Mouse (Mus musculus): ENCODE measurements around the gene Gabrd. TPM values are rescaled to one million over a fixed set of nuclear protein-coding genes. Genes with fewer than 3 reads are reported as not detected.

Gabrd gene
- polyA plus RNA-seq, 1 experiment from 2014 or later, result 0.46 TPM

DNA sequence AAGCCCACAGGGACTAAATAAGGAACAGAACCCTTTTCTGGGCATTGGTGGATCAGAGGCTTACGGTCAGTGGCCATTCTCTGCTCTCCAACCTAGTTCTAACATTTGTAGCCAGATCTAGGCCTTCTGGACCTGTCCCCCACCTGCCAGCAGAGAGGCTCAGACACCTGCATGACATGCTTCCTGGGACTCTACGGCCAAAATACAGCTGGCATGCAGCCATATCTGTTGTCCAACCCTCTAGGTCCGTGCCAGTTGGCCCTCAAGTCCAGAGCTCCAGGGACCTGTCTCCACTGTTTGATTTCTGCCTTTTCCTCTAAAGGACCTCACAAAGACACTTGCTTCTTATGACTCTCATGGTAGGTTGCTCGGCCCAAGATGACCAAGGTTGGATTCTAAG, 1.2 kb downstream of the Gabrd start:
- WGBS, result 87% methylated on average over 4 of the region's 4 CpGs
- Histone ChIP-seq H3K27me3 (replicated peaks; ENCODE audit: control insufficient read depth, insufficient read depth, low read length) (peaks cover 32% of the 10 kb centered on the region), H3K9ac (ENCODE audit: low read depth, low read length) (no peak overlapping the region), H3K27ac (ENCODE audit: low read depth, low read length) (no peak overlapping the region), H3K4me1 (ENCODE audit: control insufficient read depth, insufficient read depth, low read depth, low read length) (peaks cover 7% of the 10 kb centered on the region; the same call in 1 of the 2 replicates), H3K4me3 (ENCODE audit: low read length) (no peak overlapping the region), H3K4me2 (ENCODE audit: low read length) (no peak overlapping the region), H3K9me3 (ENCODE audit: control insufficient read depth, low read length) (no peaks in the 10 kb centered on the region), H3K36me3 (ENCODE audit: control insufficient read depth, insufficient read depth, low read length) (no peaks in the 10 kb centered on the region)
- no peak for ATAC-seq

DNA sequence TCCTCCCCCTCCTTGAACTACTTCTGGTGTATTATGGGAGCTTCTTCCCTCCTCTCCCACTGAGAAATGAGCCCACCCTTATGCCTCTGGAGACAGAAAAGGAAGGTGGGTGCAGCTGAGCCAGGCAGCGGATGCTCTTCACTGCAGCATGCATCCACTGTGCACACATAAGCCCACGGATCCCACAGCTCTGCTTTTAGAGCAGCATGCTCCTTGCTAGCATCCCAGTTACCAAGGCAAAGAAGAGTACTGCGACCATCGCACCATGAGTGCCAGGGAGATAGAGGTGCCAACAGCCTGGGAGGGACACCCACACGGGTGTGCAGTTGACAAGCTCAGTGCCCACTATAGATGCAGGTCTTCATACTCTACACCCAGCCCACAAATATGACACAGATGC, 2.4 kb downstream of the Gabrd start:
- no peak for ATAC-seq
- Histone ChIP-seq H3K27ac (ENCODE audit: low read depth, low read length) (no peak overlapping the region), H3K9me3 (ENCODE audit: control insufficient read depth, low read length) (no peaks in the 10 kb centered on the region), H3K4me2 (ENCODE audit: low read length) (no peak overlapping the region), H3K27me3 (replicated peaks; ENCODE audit: control insufficient read depth, insufficient read depth, low read length) (peaks cover 30% of the 10 kb centered on the region), H3K4me1 (ENCODE audit: control insufficient read depth, insufficient read depth, low read depth, low read length) (peaks cover 7% of the 10 kb centered on the region; the same call in 1 of the 2 replicates), H3K4me3 (ENCODE audit: low read length) (no peak overlapping the region), H3K36me3 (ENCODE audit: control insufficient read depth, insufficient read depth, low read length) (no peaks in the 10 kb centered on the region), H3K9ac (ENCODE audit: low read depth, low read length) (no peak overlapping the region)
- 87% methylated on average over 5 of the region's 5 CpGs for WGBS

DNA sequence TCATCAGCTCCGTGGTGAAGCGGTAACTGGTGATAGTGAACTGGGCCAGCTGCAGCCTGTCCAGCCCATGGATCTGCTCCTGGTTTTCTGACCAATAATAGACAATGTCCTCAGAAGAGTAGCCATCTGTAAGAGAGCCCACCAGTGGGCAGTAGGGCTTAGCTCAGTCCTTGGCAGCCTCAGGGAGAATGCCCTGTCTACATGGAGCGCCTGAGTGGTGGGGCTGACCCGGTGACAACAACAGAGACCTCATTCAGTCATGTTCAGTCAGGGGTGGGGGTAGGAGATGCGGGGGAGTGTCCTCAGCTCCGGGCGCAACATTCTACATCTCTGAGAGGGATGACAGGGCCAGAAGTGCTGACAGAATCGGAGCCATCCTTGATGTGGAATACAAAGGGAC, 10.7 kb downstream of the Gabrd start:
- Histone ChIP-seq H3K4me1 (ENCODE audit: control insufficient read depth, insufficient read depth, low read depth, low read length) (no peaks in the 10 kb centered on the region), H3K27me3 (replicated peaks; ENCODE audit: control insufficient read depth, insufficient read depth, low read length) (no peaks in the 10 kb centered on the region), H3K9ac (ENCODE audit: low read depth, low read length) (no peak overlapping the region), H3K36me3 (ENCODE audit: control insufficient read depth, insufficient read depth, low read length) (no peaks in the 10 kb centered on the region), H3K9me3 (ENCODE audit: control insufficient read depth, low read length) (no peaks in the 10 kb centered on the region), H3K4me3 (ENCODE audit: low read length) (no peak overlapping the region), H3K4me2 (ENCODE audit: low read length) (no peak overlapping the region), H3K27ac (ENCODE audit: low read depth, low read length) (no peak overlapping the region)
- no peak for ATAC-seq
- 91% methylated on average over 8 of the region's 8 CpGs for WGBS

DNA sequence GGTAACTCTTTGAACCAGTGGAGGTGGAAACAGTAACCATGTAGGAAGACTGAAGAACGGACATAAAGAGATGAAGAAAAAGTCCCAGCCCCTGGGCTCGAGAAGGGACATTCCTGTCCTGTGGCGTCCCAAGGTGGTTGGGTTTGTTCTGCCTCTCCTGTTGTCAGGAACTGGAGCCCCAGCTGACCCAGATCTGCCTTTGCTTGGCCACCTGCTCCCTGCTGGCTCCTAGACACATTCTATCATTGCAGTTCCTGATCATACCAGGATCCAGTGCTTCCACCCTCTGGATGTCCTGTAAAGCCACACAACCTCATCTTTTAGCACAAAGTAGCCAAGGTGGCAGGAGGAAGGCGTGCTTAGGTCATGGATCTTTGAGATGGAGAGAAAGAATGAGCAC, 14.6 kb downstream of the Gabrd start:
- ATAC-seq, result no peak
- no peaks in the 10 kb centered on the region for H3K9me3 ChIP-seq (ENCODE audit: control insufficient read depth, low read length)
- no peaks in the 10 kb centered on the region for H3K36me3 ChIP-seq (ENCODE audit: control insufficient read depth, insufficient read depth, low read length)
- H3K9ac ChIP-seq (ENCODE audit: low read depth, low read length), result no peak overlapping the region
- H3K4me2 ChIP-seq (ENCODE audit: low read length), result no peak overlapping the region
- no peaks in the 10 kb centered on the region for H3K27me3 ChIP-seq (replicated peaks; ENCODE audit: control insufficient read depth, insufficient read depth, low read length)
- H3K4me3 ChIP-seq (ENCODE audit: low read length), result no peak overlapping the region
- 84% methylated on average over 4 of the region's 4 CpGs for WGBS
- H3K27ac ChIP-seq (ENCODE audit: low read depth, low read length), result no peak overlapping the region
- H3K4me1 ChIP-seq (ENCODE audit: control insufficient read depth, insufficient read depth, low read depth, low read length), result no peaks in the 10 kb centered on the region

DNA sequence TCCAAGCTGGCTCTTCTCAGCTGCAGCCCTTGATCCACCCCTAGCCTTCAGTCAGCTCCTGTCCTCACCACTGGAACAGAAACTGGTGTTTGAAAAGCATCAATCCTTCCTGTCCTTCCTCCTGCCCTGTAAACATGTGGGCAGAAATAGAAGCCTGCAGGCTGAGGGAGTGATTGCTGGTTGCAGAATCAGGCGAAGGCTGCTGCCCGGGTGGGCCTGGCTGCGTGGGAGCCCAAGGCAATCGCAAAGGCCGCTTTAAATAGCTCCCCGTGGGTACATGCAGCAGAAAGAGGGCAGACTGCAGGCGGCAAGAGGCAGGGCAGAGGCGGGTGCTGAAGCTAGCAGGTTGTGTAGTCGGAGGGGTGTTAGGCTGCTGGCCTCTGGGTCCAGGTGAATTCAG, 15.2 kb downstream of the Gabrd start:
- WGBS, result 7% methylated on average over 9 of the region's 9 CpGs
- H3K9ac ChIP-seq (ENCODE audit: low read depth, low read length), result peak overlapping the region; percentile 38

DNA sequence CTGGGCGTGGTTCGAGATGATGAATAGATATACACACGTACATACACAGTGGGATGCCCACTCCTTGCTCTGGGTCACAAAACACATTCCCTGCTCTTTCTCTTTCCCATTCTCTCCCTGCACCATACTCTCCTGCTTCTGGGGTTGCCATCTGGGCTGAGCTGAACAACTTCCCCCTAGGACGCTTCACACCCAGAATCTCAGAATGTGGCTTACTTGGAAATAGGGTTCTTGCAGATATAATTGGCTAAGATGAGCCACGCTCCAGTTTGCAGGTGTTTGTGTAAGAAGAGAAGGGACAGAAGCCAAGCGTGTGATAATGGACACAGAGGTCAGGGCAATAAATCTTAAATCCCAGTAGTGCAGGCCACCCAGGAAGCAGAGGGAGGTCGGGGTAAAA, 15.9 kb downstream of the Gabrd start:
- Histone ChIP-seq H3K27me3 (replicated peaks; ENCODE audit: control insufficient read depth, insufficient read depth, low read length) (no peaks in the 10 kb centered on the region), H3K27ac (ENCODE audit: low read depth, low read length) (no peak overlapping the region), H3K9ac (ENCODE audit: low read depth, low read length) (no peak overlapping the region), H3K4me3 (ENCODE audit: low read length) (no peak overlapping the region), H3K36me3 (ENCODE audit: control insufficient read depth, insufficient read depth, low read length) (no peaks in the 10 kb centered on the region), H3K9me3 (ENCODE audit: control insufficient read depth, low read length) (no peaks in the 10 kb centered on the region), H3K4me1 (ENCODE audit: control insufficient read depth, insufficient read depth, low read depth, low read length) (no peaks in the 10 kb centered on the region), H3K4me2 (ENCODE audit: low read length) (no peak overlapping the region)
- no peak for ATAC-seq
- WGBS, result 36% methylated on average over 7 of the region's 7 CpGs

More for the DNA sequence above, 15.2 kb downstream of the Gabrd start:
- Histone ChIP-seq H3K4me1 (ENCODE audit: control insufficient read depth, insufficient read depth, low read depth, low read length) (no peaks in the 10 kb centered on the region), H3K27me3 (replicated peaks; ENCODE audit: control insufficient read depth, insufficient read depth, low read length) (no peaks in the 10 kb centered on the region), H3K4me3 (ENCODE audit: low read length) (no peak overlapping the region), H3K27ac (ENCODE audit: low read depth, low read length) (no peak overlapping the region), H3K36me3 (ENCODE audit: control insufficient read depth, insufficient read depth, low read length) (no peaks in the 10 kb centered on the region), H3K9me3 (ENCODE audit: control insufficient read depth, low read length) (no peaks in the 10 kb centered on the region), H3K4me2 (ENCODE audit: low read length) (no peak overlapping the region)
- ATAC-seq, result no peak

DNA sequence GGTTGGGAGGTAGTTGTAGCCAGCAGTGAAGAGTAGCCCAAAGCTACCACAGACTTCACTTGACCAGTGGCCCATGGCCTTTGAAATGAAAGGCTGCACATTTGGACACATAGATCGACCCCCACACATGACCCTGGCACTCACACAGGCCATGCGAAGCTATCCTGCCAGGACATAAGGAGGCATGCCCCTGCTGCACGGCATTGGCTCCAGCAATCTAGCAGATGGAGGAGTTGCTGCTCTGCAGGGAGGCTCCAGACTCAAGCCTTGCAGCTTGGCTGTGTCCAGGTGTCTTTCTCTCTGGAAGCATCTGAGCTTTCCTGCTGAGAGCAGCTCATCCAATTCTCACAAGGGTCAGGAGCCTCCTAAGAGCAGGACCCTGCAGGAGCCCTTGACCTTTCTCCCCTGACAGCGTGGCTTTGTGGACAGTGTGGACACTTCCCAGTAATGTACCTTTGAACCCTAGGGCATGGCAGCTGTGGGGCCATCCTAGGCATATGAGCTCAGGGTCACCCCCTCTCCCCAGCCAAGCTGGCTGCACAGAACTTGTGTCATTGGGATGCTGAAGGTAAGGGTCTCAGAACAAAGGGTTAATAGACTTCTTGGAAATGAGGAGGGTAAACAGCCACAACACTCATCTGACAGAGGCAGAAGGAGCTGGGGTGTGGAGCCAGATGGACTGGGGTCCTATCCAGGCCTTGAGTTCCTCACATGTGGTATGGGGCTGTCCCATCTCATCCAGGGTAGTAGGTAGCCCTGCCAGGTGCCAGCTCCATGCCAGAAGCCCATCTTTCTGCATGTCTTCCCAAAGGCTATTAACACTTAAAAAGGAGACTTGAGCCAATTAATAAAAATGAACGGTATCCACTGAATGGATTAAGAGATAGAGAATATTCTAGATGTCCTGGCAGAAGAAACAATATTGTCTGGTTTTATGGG, 25.8 kb downstream of the Gabrd start:
- 71% methylated on average over 5 of the region's 5 CpGs for WGBS
- Histone ChIP-seq H3K9me3 (ENCODE audit: control insufficient read depth, low read length) (no peaks in the 10 kb centered on the region), H3K4me3 (ENCODE audit: low read length) (no peak overlapping the region), H3K4me1 (ENCODE audit: control insufficient read depth, insufficient read depth, low read depth, low read length) (no peaks in the 10 kb centered on the region), H3K36me3 (ENCODE audit: control insufficient read depth, insufficient read depth, low read length) (no peaks in the 10 kb centered on the region), H3K9ac (ENCODE audit: low read depth, low read length) (no peak overlapping the region), H3K4me2 (ENCODE audit: low read length) (no peak overlapping the region), H3K27me3 (replicated peaks; ENCODE audit: control insufficient read depth, insufficient read depth, low read length) (no peaks in the 10 kb centered on the region), H3K27ac (ENCODE audit: low read depth, low read length) (no peak overlapping the region)
- no peak for ATAC-seq

DNA sequence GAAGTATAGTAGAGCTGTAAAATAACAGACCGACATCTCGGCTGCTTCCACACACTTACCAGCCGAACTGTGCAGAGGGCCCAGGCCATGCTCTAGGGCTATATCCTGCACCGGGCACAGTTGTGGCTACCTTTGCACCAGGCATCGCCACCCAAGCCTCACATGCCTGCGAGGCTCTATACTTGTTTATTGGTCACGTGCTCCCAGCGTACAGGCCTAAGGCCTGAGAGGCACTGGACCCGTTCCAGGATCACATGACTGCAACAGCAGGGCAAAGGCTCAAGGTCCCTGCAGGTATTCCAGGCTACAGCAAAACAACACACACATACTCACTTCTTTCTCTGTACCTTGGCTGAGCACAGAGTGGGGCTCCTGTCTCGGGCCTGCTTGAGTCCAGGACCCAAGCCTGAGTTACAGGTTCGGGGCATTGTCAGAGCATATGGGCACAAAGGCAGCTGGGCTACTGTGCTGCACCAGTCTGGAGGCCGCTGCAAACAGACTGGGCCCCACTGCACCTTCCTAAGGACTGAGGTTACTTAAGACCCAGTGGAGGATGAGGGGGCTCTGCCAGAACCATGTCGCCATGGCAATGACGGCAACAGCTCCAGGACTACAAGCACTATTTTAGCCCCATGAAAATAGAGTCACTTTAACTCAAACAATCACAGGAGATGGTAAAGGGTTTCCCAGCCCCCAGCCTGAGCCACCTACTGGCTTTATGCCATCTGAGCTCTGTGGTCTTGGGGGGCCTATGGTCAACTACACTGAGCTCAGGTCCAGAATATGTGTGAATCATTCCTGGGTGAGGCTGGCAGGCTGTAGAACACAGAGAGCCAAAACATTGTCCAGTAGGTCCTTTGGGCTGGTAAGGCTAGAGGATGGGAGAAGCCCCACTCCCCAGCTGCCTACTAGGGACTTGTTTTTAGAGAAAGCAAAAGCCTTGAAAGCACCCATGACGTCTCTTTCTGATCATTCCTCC, 26.9 kb downstream of the Gabrd start:
- ATAC-seq, result no peak
- H3K36me3 ChIP-seq (ENCODE audit: control insufficient read depth, insufficient read depth, low read length), result no peaks in the 10 kb centered on the region
- 86% methylated on average over 15 of the region's 15 CpGs for WGBS

DNA sequence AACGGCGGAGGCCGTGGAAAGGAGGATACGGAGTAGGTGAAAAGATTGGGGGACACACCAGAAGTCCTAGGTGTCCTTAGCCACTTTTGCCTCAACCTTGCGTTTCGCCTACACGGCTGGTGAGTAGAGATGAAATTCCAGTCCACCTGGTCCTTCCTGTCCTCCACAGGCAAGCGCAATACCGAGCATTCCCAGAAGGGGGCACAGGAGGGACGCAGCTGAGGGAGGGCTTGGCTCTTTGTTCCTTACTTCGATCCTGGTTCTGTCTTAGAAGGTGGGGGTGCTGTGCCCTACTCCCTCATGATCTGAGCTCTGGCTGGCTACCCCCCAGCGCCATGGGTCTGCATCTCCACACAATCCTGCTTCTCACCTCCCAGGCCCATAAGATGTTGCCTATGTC, 29.2 kb downstream of the Gabrd start:
- H3K4me2 ChIP-seq (ENCODE audit: low read length), result no peak overlapping the region
- H3K4me1 ChIP-seq (ENCODE audit: control insufficient read depth, insufficient read depth, low read depth, low read length), result no peaks in the 10 kb centered on the region
- no peak overlapping the region for H3K9ac ChIP-seq (ENCODE audit: low read depth, low read length)
- WGBS, result 27% methylated on average over 12 of the region's 12 CpGs
- H3K36me3 ChIP-seq (ENCODE audit: control insufficient read depth, insufficient read depth, low read length), result no peaks in the 10 kb centered on the region
- no peak for ATAC-seq
- no peak overlapping the region for H3K27ac ChIP-seq (ENCODE audit: low read depth, low read length)
- H3K4me3 ChIP-seq (ENCODE audit: low read length), result no peak overlapping the region
- H3K9me3 ChIP-seq (ENCODE audit: control insufficient read depth, low read length), result no peaks in the 10 kb centered on the region
- H3K27me3 ChIP-seq (replicated peaks; ENCODE audit: control insufficient read depth, insufficient read depth, low read length), result peaks cover 4% of the 10 kb centered on the region

More for the DNA sequence above, 26.9 kb downstream of the Gabrd start:
- Histone ChIP-seq H3K27me3 (replicated peaks; ENCODE audit: control insufficient read depth, insufficient read depth, low read length) (no peaks in the 10 kb centered on the region; the same call in 1 of the 2 replicates), H3K9ac (ENCODE audit: low read depth, low read length) (no peak overlapping the region), H3K27ac (ENCODE audit: low read depth, low read length) (no peak overlapping the region), H3K4me1 (ENCODE audit: control insufficient read depth, insufficient read depth, low read depth, low read length) (no peaks in the 10 kb centered on the region), H3K4me2 (ENCODE audit: low read length) (no peak overlapping the region), H3K9me3 (ENCODE audit: control insufficient read depth, low read length) (no peaks in the 10 kb centered on the region), H3K4me3 (ENCODE audit: low read length) (no peak overlapping the region)

Data from hindbrain, embryonic 16.5 days (tissue).